Mouse (Mus musculus) left cerebral cortex, adult 9 months (tissue): ENCODE results near the gene Phf13.
A peak's percentile ranks its signal among the peaks of the same experiment; 100 is the strongest.

Source experiments
- DNase-seq, 2 experiments: peaks; one replicate each; pipeline ENCODE4 v3.0.0; 2022; ENCODE audit warnings: low spot score in 2 of 2

Gene Phf13

GRCm38 (mm10) chr4:152013036-152013813 is 17.2 kb upstream of the Phf13 start:
- DNase-seq, result no peak

- no peak for DNase-seq
These were observed 16.1 kb upstream of the Phf13 start for GRCm38 (mm10) chr4:152012109-152012508.

- DNase-seq, result no peak
These were observed 15.2 kb upstream of the Phf13 start for GRCm38 (mm10) chr4:152011171-152011760.

GRCm38 (mm10) chr4:152010707-152011134 is 14.7 kb upstream of the Phf13 start:
- no peak for DNase-seq

- DNase-seq, result no peak
These were observed 14.1 kb upstream of the Phf13 start for GRCm38 (mm10) chr4:152010091-152010706.

GRCm38 (mm10) chr4:152009076-152010051 is 13.3 kb upstream of the Phf13 start:
- peak in 1 of 2 experiments; percentile 80 for DNase-seq

GRCm38 (mm10) chr4:152008622-152009075 is 12.6 kb upstream of the Phf13 start, which contains the start of gene Klhl21:
Gene Klhl21, plus strand, starts transcription at chr4:152008803.
- peak; percentile 84 to 95 for DNase-seq

GRCm38 (mm10) chr4:152008148-152008500 is 12.1 kb upstream of the Phf13 start:
- DNase-seq, result no peak

GRCm38 (mm10) chr4:152007481-152008147 is 11.6 kb upstream of the Phf13 start:
- DNase-seq, result no peak

GRCm38 (mm10) chr4:152006812-152007211 is 10.8 kb upstream of the Phf13 start:
- DNase-seq, result no peak

- DNase-seq, result no peak
These were observed 10.1 kb upstream of the Phf13 start for GRCm38 (mm10) chr4:152006137-152006536.

GRCm38 (mm10) chr4:152002063-152002462 is 6.0 kb upstream of the Phf13 start:
- DNase-seq, result no peak

- no peak for DNase-seq
These were observed 5.3 kb upstream of the Phf13 start for GRCm38 (mm10) chr4:152001335-152001734.

- DNase-seq, result no peak
These were observed 4.8 kb upstream of the Phf13 start for GRCm38 (mm10) chr4:152000906-152001305.

GRCm38 (mm10) chr4:151999481-151999880 is 3.4 kb upstream of the Phf13 start:
- DNase-seq, result no peak

GRCm38 (mm10) chr4:151997701-151998100 is 1.6 kb upstream of the Phf13 start:
- DNase-seq, result no peak

GRCm38 (mm10) chr4:151996951-151997222 is 829 bp upstream of the Phf13 start:
- no peak for DNase-seq

- DNase-seq, result no peak
These were observed 486 bp downstream of the Phf13 start for GRCm38 (mm10) chr4:151995371-151996172.

- no peak for DNase-seq
These were observed 1.6 kb downstream of the Phf13 start for GRCm38 (mm10) chr4:151994228-151995171.
